Mouse (Mus musculus) brain, adult 2 months (tissue): ENCODE data around the gene Aldh3a2.

Source experiments
- DNase-seq: peaks from one replicate; pipeline ENCODE4 v3.0.0; 2011; ENCODE audit warnings: low read depth, low spot score

Gene Aldh3a2

GRCm38 (mm10) chr11:61273928-61274327 is 6.7 kb upstream of the Aldh3a2 start:
- DNase-seq = no peak

DNA sequence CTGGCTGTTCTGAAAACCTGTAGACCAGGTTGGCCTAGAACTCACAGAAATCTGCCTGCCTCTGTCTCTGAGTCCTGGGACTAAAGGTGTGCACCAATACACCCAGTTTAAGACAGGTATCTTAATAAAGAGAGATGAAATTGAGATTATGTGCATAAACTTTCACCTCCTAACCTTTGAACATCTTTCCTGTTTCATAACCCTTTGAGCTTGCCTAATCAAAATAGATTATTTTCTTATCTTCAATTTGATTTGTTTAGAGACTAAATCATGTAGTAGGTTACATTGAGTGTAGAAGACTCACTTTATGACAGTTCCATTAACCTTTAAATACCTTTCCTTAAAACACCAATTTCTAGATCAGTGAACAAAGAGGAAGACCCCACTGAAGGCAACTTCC is 4.3 kb upstream of the Aldh3a2 start:
- no peak for DNase-seq

GRCm38 (mm10) chr11:61270406-61270805 is 3.1 kb upstream of the Aldh3a2 start:
- DNase-seq = no peak

- DNase-seq = no peak
Measured at GRCm38 (mm10) chr11:61268626-61269349, 1.5 kb upstream of the Aldh3a2 start.

DNA sequence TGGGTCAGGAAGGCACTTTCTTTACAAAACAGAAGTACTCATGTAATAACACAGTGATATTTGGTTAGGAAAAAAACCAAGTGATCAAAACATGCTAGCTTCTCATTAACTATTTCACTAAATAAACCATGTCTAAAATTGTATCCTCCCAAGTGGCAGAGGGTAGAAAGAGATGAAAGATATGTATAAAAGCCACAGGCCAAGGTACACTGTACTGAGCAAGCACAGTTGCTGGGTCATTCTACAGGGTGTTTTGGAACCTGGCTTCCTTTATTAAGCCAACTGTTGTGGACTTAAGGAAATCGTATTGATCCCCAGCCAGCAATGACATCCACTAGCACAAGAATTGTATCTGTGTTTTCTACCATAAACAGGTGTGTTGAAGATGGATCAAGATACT is 3.4 kb downstream of the Aldh3a2 start:
- DNase-seq = no peak

DNA sequence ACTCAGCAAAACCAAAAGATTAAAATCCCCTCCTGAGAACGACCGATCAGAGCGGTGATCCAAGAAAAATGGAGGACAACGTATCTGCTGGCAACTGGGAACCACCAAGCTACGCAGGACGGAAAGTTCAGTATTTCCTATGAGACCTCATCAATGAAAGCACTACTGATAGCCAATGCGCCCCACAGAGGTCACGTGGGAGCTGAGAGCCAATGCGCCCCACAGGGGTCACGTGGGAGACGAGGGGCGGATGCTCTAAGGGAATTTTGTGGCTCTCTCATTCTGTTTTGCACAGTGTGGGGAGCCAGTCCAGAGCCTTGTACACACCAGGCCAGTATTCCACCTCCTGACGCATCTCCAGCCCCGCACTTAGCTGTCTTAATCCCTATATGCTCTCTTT is 4.7 kb downstream of the Aldh3a2 start:
- DNase-seq = no peak

- peak; percentile 27 for DNase-seq
Measured at GRCm38 (mm10) chr11:61259106-61259505, 8.2 kb downstream of the Aldh3a2 start.

- DNase-seq = no peak
Measured at GRCm38 (mm10) chr11:61252807-61253206, 14.5 kb downstream of the Aldh3a2 start.

DNA sequence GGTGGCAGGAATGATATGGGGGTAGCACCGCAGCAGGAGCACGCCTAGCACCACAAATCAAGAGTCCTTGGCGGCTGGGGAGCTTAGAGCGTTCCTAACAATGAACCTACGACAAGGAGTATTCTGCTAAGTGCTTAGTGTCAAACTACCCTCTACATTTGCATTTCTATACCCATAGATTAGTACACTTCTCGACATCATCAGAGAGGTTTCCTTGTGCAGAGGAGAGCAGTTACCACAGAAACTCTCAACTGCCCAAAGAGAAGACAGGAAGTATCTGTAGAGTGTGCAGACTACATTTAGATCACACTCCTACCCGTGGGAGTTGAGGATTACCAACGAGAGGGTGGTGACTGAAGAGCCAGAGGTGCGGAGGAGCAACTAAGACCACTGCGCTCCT is 15.5 kb downstream of the Aldh3a2 start:
- no peak for DNase-seq

GRCm38 (mm10) chr11:61244406-61244805 is 22.9 kb downstream of the Aldh3a2 start:
- DNase-seq = peak; percentile 30

DNA sequence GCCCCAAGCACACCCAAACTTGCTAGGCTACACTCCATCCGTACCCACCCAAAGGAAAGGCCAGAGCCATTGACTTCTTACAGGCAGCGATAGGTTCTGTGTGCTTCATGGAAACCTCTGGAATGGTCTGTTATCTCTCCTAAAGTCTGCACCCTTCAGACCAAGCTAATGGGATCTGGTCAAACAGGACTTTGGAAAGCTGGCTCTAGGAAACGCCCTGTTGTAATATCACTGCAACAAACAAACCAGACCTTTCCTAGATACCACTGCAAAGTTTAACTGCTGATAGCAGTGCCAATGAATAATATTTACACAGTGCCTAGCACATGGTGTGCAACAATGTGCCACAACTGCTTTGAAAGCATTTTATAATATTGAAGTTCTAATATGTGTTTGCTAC is 31.2 kb downstream of the Aldh3a2 start:
- no peak for DNase-seq

DNA sequence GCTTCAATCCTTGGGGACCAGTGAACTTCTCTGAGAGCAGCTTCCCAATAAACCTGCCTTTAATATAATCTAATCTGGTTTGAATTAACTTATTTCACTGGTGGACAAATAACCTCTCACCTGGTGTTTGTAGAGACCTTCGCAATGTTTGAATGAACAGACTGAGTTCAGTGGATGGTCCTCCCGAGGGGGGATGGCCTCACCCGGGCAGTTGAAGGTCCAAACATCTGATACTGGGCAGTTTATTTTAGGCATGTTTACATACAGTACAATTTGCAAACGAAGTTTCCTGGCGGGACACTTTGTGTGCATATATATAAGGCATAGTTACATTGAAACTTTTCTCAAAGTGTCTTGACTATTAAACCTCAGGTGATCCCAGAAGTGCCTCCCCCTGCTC is 33.1 kb downstream of the Aldh3a2 start:
- DNase-seq = no peak

DNA sequence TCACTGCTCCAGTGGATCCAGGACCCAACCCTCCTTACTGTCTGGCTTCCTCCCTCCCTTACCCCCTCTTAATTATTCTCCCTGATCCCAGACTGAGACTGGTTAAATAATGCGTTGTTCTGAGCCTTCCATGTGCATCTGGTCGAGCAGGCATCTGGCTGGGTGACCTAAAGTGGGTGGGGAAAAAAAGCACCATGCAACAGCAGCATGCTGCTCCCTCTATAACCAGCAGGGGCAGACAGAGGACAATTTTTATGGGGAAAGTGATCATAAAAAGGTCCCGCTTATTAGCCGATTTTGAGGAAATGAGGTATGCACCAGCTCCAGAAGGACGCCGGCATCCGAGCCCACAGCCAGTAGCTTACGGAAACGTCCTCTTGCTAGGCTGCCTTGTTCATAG is 35.9 kb downstream of the Aldh3a2 start:
- peak; percentile 84 for DNase-seq

DNA sequence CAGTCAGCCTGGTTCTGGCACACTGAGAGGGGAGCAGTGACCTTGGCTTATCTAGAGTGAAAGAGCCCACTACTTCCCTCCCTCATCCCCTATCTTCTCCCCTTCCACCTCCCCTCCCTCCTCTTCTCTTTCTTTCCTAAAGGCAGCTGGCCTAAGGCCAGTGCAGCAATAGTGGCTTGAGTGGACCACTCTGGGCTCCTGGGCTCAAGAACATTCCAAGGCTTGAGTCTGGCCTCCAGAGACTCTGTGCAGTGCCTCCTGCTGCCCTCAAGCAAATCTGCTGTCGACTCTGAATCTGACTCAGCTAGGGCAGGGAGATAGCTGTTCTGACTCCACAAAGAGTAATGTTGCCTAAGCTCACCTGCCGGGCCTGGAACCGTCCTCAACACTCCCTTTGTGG is 38.9 kb downstream of the Aldh3a2 start:
- DNase-seq = no peak

GRCm38 (mm10) chr11:61227816-61228215 is 39.4 kb downstream of the Aldh3a2 start:
- peak; percentile 95 for DNase-seq

- peak; percentile 98 for DNase-seq
Measured at GRCm38 (mm10) chr11:61225941-61226412, 41.3 kb downstream of the Aldh3a2 start.

- DNase-seq = no peak
Measured at GRCm38 (mm10) chr11:61225511-61225910, 41.8 kb downstream of the Aldh3a2 start.

GRCm38 (mm10) chr11:61224907-61225306 is 42.4 kb downstream of the Aldh3a2 start:
- no peak for DNase-seq

DNA sequence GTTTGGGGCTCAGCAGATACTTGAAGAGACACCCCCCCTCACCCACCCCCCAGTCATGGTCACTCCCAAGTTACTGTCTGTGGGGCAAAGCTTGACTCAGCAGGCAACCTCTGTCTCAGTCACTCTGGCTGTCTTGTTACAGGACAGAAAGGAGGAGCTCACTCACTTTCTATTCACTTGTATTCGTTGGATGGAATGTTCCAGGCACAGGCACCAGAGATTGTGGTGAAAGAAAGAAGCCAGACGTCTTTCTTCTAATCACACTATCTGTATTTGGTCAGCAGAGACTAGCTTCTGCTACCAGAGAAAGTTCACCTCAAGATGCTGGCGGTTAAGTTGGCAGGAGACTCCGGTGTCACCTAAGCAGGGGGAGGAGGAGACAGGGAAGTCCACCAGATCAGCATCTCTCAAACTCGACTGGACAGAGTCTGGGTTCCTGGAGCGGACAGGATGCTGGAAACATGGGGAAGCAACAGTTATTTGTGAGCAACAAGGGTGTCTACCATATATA is 43.0 kb downstream of the Aldh3a2 start:
- DNase-seq = no peak

GRCm38 (mm10) chr11:61222971-61223745 is 44.1 kb downstream of the Aldh3a2 start:
- no peak for DNase-seq

- DNase-seq = peak; percentile 58
Measured at GRCm38 (mm10) chr11:61222007-61222406, 45.3 kb downstream of the Aldh3a2 start.

GRCm38 (mm10) chr11:61220156-61220881 is 46.9 kb downstream of the Aldh3a2 start:
- peak; percentile 82 for DNase-seq
